29 mouse cellular contexts compared by ENCODE assay signal in the genomic region with DNA sequence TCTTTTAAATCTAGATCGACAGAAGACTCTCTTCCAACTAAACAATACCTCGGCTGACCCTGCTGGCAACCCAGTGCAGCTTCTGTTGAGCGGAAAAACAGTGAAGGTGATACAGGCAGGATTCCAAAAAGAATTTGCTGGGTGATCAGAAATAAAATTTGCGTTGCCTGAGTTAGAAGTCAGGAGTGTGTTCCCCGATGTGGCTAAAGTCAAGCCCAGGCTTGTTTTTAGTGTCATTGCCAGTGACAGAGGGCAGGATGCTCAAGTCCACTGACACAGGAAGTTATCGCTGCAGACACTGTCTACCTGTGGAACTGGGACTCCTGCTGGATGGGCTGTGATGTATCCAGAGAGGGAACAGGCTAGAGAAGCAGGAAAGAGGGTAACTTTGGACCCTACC. TPM values are rescaled to one million over a fixed set of nuclear protein-coding genes. Genes with fewer than 3 reads are reported as not detected.
A peak's percentile ranks its signal among the peaks of the same experiment; 100 is the strongest.
DNase-seq lines count a peak whose midpoint lies in the region; ATAC-seq lines count a peak whose summit lies in the region.
"Had no signal": no experiment of that assay in that cellular context is flagged by ENCODE, and none has a peak within 500 bp of the region (broad histone marks: within the 10 kb centered on the region; RNA-seq: fewer than 3 reads in every experiment).

No protein-coding gene starts in this region.

- intact Hi-C loops in heart, postnatal 25 days (cut with DNase I), result no loop called here

- no peak overlapping the region for H3K4me3 ChIP-seq in heart, embryonic 13.5 days
- no peak overlapping the region for H3K4me3 ChIP-seq in hindbrain, embryonic 14.5 days (replicated peaks; ENCODE audit: low read length)
- H3K4me3 ChIP-seq in hindbrain, embryonic 10.5 days, result no peak overlapping the region
- peak overlapping the region; percentile 46 for H3K4me3 ChIP-seq in megakaryocyte, embryonic 14.5 days (replicated peaks)
- no peak overlapping the region for H3K4me3 ChIP-seq in intestine, embryonic 16.5 days (ENCODE audit: low read length)
- H3K4me3 ChIP-seq: forebrain, embryonic 10.5 days; hindbrain, embryonic 12.5 days; left cerebral cortex, adult 2 months; limb, embryonic 15.5 days; stomach, embryonic 15.5 days had no signal

- H3K9ac ChIP-seq in heart, embryonic 13.5 days, result no peak overlapping the region
- H3K9ac ChIP-seq in hindbrain, embryonic 14.5 days, result no peak overlapping the region
- peak overlapping the region; percentile 21; the same call in 1 of the 2 replicates for H3K9ac ChIP-seq in intestine, embryonic 16.5 days (ENCODE audit: low read depth, low read length)
- H3K9ac ChIP-seq: hindbrain, embryonic 12.5 days; limb, embryonic 15.5 days; liver, embryonic 14.5 days; lung, embryonic 14.5 days; stomach, embryonic 15.5 days had no signal

- H3K4me1 ChIP-seq in heart, embryonic 13.5 days, result peaks cover 73% of the 10 kb centered on the region
- H3K4me1 ChIP-seq in hindbrain, embryonic 14.5 days (replicated peaks; ENCODE audit: control insufficient read depth, insufficient read depth, low read length), result peaks cover 40% of the 10 kb centered on the region
- H3K4me1 ChIP-seq in hindbrain, embryonic 10.5 days (replicated peaks), result peaks cover 64% of the 10 kb centered on the region
- peaks cover 84% of the 10 kb centered on the region for H3K4me1 ChIP-seq in megakaryocyte, embryonic 14.5 days
- peaks cover 43% of the 10 kb centered on the region for H3K4me1 ChIP-seq in intestine, embryonic 16.5 days (ENCODE audit: control insufficient read depth, insufficient read depth, low read length)

- peaks cover 9% of the 10 kb centered on the region; the same call in 1 of the 2 replicates for H3K36me3 ChIP-seq in heart, embryonic 13.5 days
- no peaks in the 10 kb centered on the region for H3K36me3 ChIP-seq in hindbrain, embryonic 14.5 days (replicated peaks; ENCODE audit: control insufficient read depth, insufficient read depth)
- peaks cover 48% of the 10 kb centered on the region for H3K36me3 ChIP-seq in hindbrain, embryonic 10.5 days
- H3K36me3 ChIP-seq in megakaryocyte, embryonic 14.5 days (replicated peaks; ENCODE audit: low read length), result peaks cover 71% of the 10 kb centered on the region
- H3K36me3 ChIP-seq in intestine, embryonic 16.5 days (ENCODE audit: control insufficient read depth, insufficient read depth, low read length), result no peaks in the 10 kb centered on the region
- H3K36me3 ChIP-seq: hindbrain, embryonic 12.5 days; limb, embryonic 15.5 days; stomach, embryonic 15.5 days had no signal

- 69% methylated on average over 6 of the region's 6 CpGs for WGBS in heart, embryonic 13.5 days
- WGBS in hindbrain, embryonic 14.5 days, result 47% methylated on average over 6 of the region's 6 CpGs
- 65% methylated on average over 6 of the region's 6 CpGs for WGBS in hindbrain, embryonic 10.5 days
- 48% methylated on average over 6 of the region's 6 CpGs for WGBS in intestine, embryonic 16.5 days

- H3K4me2 ChIP-seq in heart, embryonic 13.5 days, result 0 out of 2 replicates have a peak overlapping the region, but pooled peaks have one; percentile 35
- 0 out of 2 replicates have a peak overlapping the region, but pooled peaks have one; percentile 19 for H3K4me2 ChIP-seq in hindbrain, embryonic 14.5 days (replicated peaks)
- H3K4me2 ChIP-seq in intestine, embryonic 16.5 days (ENCODE audit: low read depth, low read length), result no peak overlapping the region
- H3K4me2 ChIP-seq: limb, embryonic 15.5 days; lung, embryonic 14.5 days; stomach, embryonic 15.5 days had no signal

- no peak overlapping the region for H3K27ac ChIP-seq in heart, embryonic 13.5 days (replicated peaks)
- H3K27ac ChIP-seq in hindbrain, embryonic 14.5 days, result no peak overlapping the region
- no peak overlapping the region for H3K27ac ChIP-seq in hindbrain, embryonic 10.5 days
- H3K27ac ChIP-seq in intestine, embryonic 16.5 days (ENCODE audit: low read length), result no peak overlapping the region
- H3K27ac ChIP-seq: embryonic facial prominence, embryonic 10.5 days; forebrain, embryonic 10.5 days; left cerebral cortex, adult 2 months; limb, embryonic 15.5 days; liver, embryonic 14.5 days; stomach, embryonic 15.5 days had no signal

- DNase-seq in heart, postnatal 25 days (ENCODE audit: low spot score), result no peak
- DNase-seq in hindbrain, embryonic 14.5 days (ENCODE audit: low spot score), result no peak
- DNase-seq in hindbrain, embryonic 10.5 days (ENCODE audit: low spot score), result no peak
- DNase-seq in testis, postnatal 10 days (ENCODE audit: low spot score), result no peak
- DNase-seq: adrenal gland, adult 2 months; cerebellum, adult 11-12 months; gastrocnemius, postnatal 25 days; left cerebral cortex, postnatal 4 days; midbrain, embryonic 14.5 days; thymus, adult 18-20 months; thymus, postnatal 4 days had no signal

- H3K27me3 ChIP-seq in heart, embryonic 13.5 days (replicated peaks), result no peaks in the 10 kb centered on the region
- no peaks in the 10 kb centered on the region for H3K27me3 ChIP-seq in hindbrain, embryonic 14.5 days (ENCODE audit: control insufficient read depth, insufficient read depth, low read length)
- H3K27me3 ChIP-seq in hindbrain, embryonic 10.5 days (ENCODE audit: insufficient read depth, poor library complexity, severe bottlenecking), result no peaks in the 10 kb centered on the region
- no peaks in the 10 kb centered on the region for H3K27me3 ChIP-seq in megakaryocyte, embryonic 14.5 days (replicated peaks)
- H3K27me3 ChIP-seq in intestine, embryonic 16.5 days (replicated peaks; ENCODE audit: control insufficient read depth, insufficient read depth, low read length), result no peaks in the 10 kb centered on the region
- H3K27me3 ChIP-seq: hindbrain, embryonic 12.5 days; limb, embryonic 15.5 days; Patski; stomach, embryonic 15.5 days had no signal

- no peaks in the 10 kb centered on the region for H3K9me3 ChIP-seq in heart, embryonic 13.5 days
- H3K9me3 ChIP-seq in hindbrain, embryonic 14.5 days (ENCODE audit: control insufficient read depth, low read length), result no peaks in the 10 kb centered on the region
- H3K9me3 ChIP-seq in hindbrain, embryonic 10.5 days, result 0 out of 2 replicates have a peak, but pooled peaks cover 2% of the 10 kb centered on the region
- H3K9me3 ChIP-seq in megakaryocyte, embryonic 14.5 days, result no peaks in the 10 kb centered on the region
- H3K9me3 ChIP-seq in intestine, embryonic 16.5 days (ENCODE audit: control insufficient read depth, low read length), result no peaks in the 10 kb centered on the region
- H3K9me3 ChIP-seq: embryonic facial prominence, embryonic 10.5 days; G1E; hindbrain, embryonic 12.5 days; limb, embryonic 15.5 days; stomach, embryonic 15.5 days had no signal

- no peak for ATAC-seq in heart, embryonic 13.5 days (ENCODE audit: extremely low read depth, insufficient number of reproducible peaks, low FRiP score, low TSS enrichment)
- no peak for ATAC-seq in hindbrain, embryonic 14.5 days (ENCODE audit: low FRiP score)
- no peak for ATAC-seq in megakaryocyte, adult 5-6 weeks (ENCODE audit: poor library complexity, severe bottlenecking)
- ATAC-seq in intestine, embryonic 16.5 days, result no peak
- ATAC-seq: CD4-positive, CD25-positive, alpha-beta regulatory T cell, adult 4 months; forebrain, embryonic 16.5 days; inflammation-experienced regulatory T-cells, adult 6 months; Patski had no signal

RNA-seq across cellular contexts. Expression of a gene that starts 5.0 kb away (rescaled TPM):
- polyA plus RNA-seq in heart, embryonic 13.5 days (2015; fragmentation: Nextera tagmentation; extraction: Ambion mirVana), result 82.0 and 82.4 TPM in 2 replicates
- 10 to 100 TPM; 35.0 to 35.2 TPM for total RNA-seq in heart, postnatal 25 days (2021)
- 155 and 163 TPM in 2 replicates for polyA plus RNA-seq in hindbrain, embryonic 14.5 days (2014; fragmentation: Nextera tagmentation; extraction: Ambion mirVana)
- polyA plus RNA-seq in hindbrain, embryonic 10.5 days (2016; fragmentation: Nextera tagmentation; extraction: Ambion mirVana), result 237 and 263 TPM in 2 replicates
- polyA plus RNA-seq in megakaryocyte, embryonic 14.5 days (2012; ENCODE audit: insufficient read depth, low replicate concordance), result 8.9 and 29.8 TPM in 2 replicates
- total RNA-seq in megakaryocyte, adult 5-6 weeks (2015), result 70.4 and 82.5 TPM in 2 replicates
- 83.3 and 87.4 TPM in 2 replicates for total RNA-seq in megakaryocyte, adult 5-6 weeks (2017)
- polyA plus RNA-seq in intestine, embryonic 16.5 days (2015; fragmentation: Nextera tagmentation; extraction: Ambion mirVana), result 115 and 116 TPM in 2 replicates

RNA-seq across cellular contexts. Expression of a gene that starts 53.4 kb away (rescaled TPM):
- polyA plus RNA-seq in heart, embryonic 13.5 days (2015; fragmentation: Nextera tagmentation; extraction: Ambion mirVana), result 0.08 TPM in 1 of 2 replicates, not detected in the other
- not detected for total RNA-seq in heart, postnatal 25 days (2021)
- polyA plus RNA-seq in hindbrain, embryonic 14.5 days (2014; fragmentation: Nextera tagmentation; extraction: Ambion mirVana), result not detected in 2 replicates
- polyA plus RNA-seq in hindbrain, embryonic 10.5 days (2016; fragmentation: Nextera tagmentation; extraction: Ambion mirVana), result 0.47 and 0.86 TPM in 2 replicates
- 0.09 TPM in 1 of 2 replicates, not detected in the other for polyA plus RNA-seq in megakaryocyte, embryonic 14.5 days (2012; ENCODE audit: insufficient read depth, low replicate concordance)
- total RNA-seq in megakaryocyte, adult 5-6 weeks (2015), result not detected in 2 replicates
- not detected in 2 replicates for total RNA-seq in megakaryocyte, adult 5-6 weeks (2017)
- polyA plus RNA-seq in intestine, embryonic 16.5 days (2015; fragmentation: Nextera tagmentation; extraction: Ambion mirVana), result 5.2 and 7.6 TPM in 2 replicates
- total RNA-seq: gastrocnemius, postnatal 25 days; megakaryocyte-erythroid progenitor cell, adult 5-6 weeks had no signal
- polyA plus RNA-seq: adrenal gland, adult 2 months; CD4-positive, CD25-positive, alpha-beta regulatory T cell, adult 4 months; forebrain, embryonic 16.5 days; G1E; inflammation-experienced regulatory T-cells, adult 6 months; midbrain, embryonic 14.5 days had no signal
